Mouse (Mus musculus) heart, adult 2 months (tissue): ENCODE measurements around the gene Gjb3. TPM values are rescaled to one million over a fixed set of nuclear protein-coding genes. Genes with fewer than 3 reads are reported as not detected.
A peak's percentile ranks its signal among the peaks of the same experiment; 100 is the strongest.

Experiments used
- DNase-seq, 2 experiments: peaks; one replicate each; pipeline ENCODE4 v3.0.0; 2021
- H3K27ac ChIP-seq: fragments of 200-600 bp; 2 replicates; pipeline ENCODE4 v1.8.1; 2022
- H3K27me3 ChIP-seq: fragments of 200-500 bp; 2 replicates; pipeline ENCODE4 v1.6.1; 2012; ENCODE audit warnings: mild to moderate bottlenecking, low read length, inconsistent platforms, mixed read lengths; ENCODE audit not compliant: control insufficient read depth, insufficient read depth
- H3K36me3 ChIP-seq: fragments of 200-500 bp; 2 replicates; pipeline ENCODE4 v1.6.1; 2012; ENCODE audit warnings: low read length, inconsistent platforms; ENCODE audit not compliant: control insufficient read depth, insufficient read depth
- H3K4me1 ChIP-seq: fragments of 200-500 bp; 2 replicates; pipeline ENCODE4 v1.6.1; 2011; ENCODE audit warnings: low read length; ENCODE audit not compliant: control insufficient read depth, insufficient read depth
- H3K4me3 ChIP-seq: fragments of 200-600 bp; 2 replicates; pipeline ENCODE4 v1.8.1; 2022
- H3K79me2 ChIP-seq: fragments of 200-500 bp; replicated peaks from 2 replicates; pipeline ENCODE4 v1.6.1; 2012; ENCODE audit warnings: mild to moderate bottlenecking, inconsistent platforms, low read length, moderate library complexity, mixed read lengths; ENCODE audit not compliant: control insufficient read depth, insufficient read depth
- H3K9ac ChIP-seq: fragments of 200-500 bp; 2 replicates; pipeline ENCODE4 v1.6.1; 2012; ENCODE audit warnings: low read depth, mild to moderate bottlenecking, control low read depth, inconsistent platforms, low read length, mixed read lengths
- CTCF ChIP-seq: fragments of 200-600 bp; IDR thresholded peaks from 2 replicates; pipeline ENCODE4 v1.8.1; 2022; ENCODE audit warnings: antibody characterized with exemption, mild to moderate bottlenecking, moderate library complexity
- EP300 ChIP-seq: fragments of 200-500 bp; IDR thresholded peaks from 2 replicates; pipeline ENCODE4 v1.6.1; 2011; ENCODE audit warnings: low read depth, low read length, control low read depth; ENCODE audit not compliant: insufficient read depth
- POLR2A ChIP-seq: fragments of 200-500 bp; IDR thresholded peaks from 2 replicates; pipeline ENCODE4 v1.6.1; 2011; ENCODE audit warnings: mild to moderate bottlenecking, low read depth, low read length, control low read depth; ENCODE audit not compliant: insufficient read depth
- WGBS: fragments of 180-500 bp; shearing (Covaris S2); methylation state at CpG from one replicate; pipeline ENCODE4 v1.1.7; 2018; 5-methylcytosine and 5-hydroxymethylcytosine counted together
- intact Hi-C: fragments of 180-260 bp; cut with DNase I; formaldehyde crosslinking; loops from one replicate; pipeline ENCODE4 v1.15.1; 2025
- polyA plus RNA-seq: library from polyadenylated mRNA; depleted of rRNA; stranded (reverse); fragments of >200 nt; gene quantifications from 2 replicates; pipeline ENCODE4 v1.2.3, GENCODE M21; 2012
- total RNA-seq, 2 experiments: library from RNA; stranded (reverse); gene quantifications; 2 replicates each; pipeline ENCODE4 v1.2.3; 2021

Gene Gjb3
- total and polyA plus RNA-seq, 3 experiments, result 0.25 TPM; not detected in 2

DNA sequence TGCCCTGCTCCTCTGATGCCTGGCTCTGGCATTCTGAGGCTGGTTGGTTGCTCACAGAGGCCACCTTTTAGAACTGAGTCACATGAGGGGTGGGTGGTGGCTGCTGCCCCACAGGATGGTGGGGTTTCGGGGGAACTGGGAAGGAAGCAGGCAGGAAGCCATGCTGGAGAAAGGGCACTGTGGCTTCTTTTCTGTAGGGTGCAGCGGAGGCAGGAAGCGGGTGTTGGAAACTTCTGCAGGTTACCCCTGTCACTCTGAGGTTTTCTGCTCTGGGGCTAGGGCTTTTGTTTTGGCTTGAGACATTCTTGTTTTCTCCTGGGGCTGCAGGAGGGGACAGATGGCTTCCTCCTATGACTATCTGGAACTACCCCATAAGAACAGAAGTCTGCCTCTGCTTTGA is 31.9 kb upstream of the Gjb3 start:
- no peak overlapping the region for H3K9ac ChIP-seq
- no peaks in the 10 kb centered on the region for H3K4me1 ChIP-seq
- 46% methylated on average over 3 of the region's 3 CpGs for WGBS
- no peaks in the 10 kb centered on the region for H3K36me3 ChIP-seq
- no peak overlapping the region for H3K4me3 ChIP-seq
- intact Hi-C loops, result no loop called here
- TF ChIP-seq CTCF (no peak), EP300 (no peak), POLR2A (no peak)
- H3K79me2 ChIP-seq, result no peaks in the 10 kb centered on the region
- no peak overlapping the region for H3K27ac ChIP-seq
- DNase-seq, result no peak
- H3K27me3 ChIP-seq, result no peaks in the 10 kb centered on the region; the same call in 1 of the 2 replicates

GRCm38 (mm10) chr4:127358018-127358417 is 27.4 kb upstream of the Gjb3 start, which contains the start of gene Gjb5:
Gene Gjb5 (minus strand): TSS chr4:127358181.
- Histone ChIP-seq H3K36me3 (no peaks in the 10 kb centered on the region), H3K4me3 (no peak within 1 kb of the TSS), H3K27ac (no peak within 1 kb of the TSS), H3K4me1 (no peaks in the 10 kb centered on the region), H3K9ac (no peak within 1 kb of the TSS), H3K27me3 (no peaks in the 10 kb centered on the region), H3K79me2 (no peaks in the 10 kb centered on the region)
- no peak for TF ChIP-seq POLR2A
- TF ChIP-seq CTCF, result no peak
- TF ChIP-seq EP300, result no peak
- intact Hi-C loops, result no loop called here
- no peak for DNase-seq
- WGBS, result 30% methylated on average over 5 of the region's 5 CpGs

- intact Hi-C loops, result no loop called here
- Histone ChIP-seq H3K36me3 (no peaks in the 10 kb centered on the region), H3K4me3 (no peak overlapping the region), H3K27me3 (no peaks in the 10 kb centered on the region), H3K4me1 (no peaks in the 10 kb centered on the region), H3K27ac (no peak overlapping the region), H3K9ac (no peak overlapping the region), H3K79me2 (no peaks in the 10 kb centered on the region)
- TF ChIP-seq CTCF (no peak), EP300 (no peak), POLR2A (no peak)
- DNase-seq, result peak in 1 of 2 experiments; percentile 21
- WGBS, result 45% methylated on average over 15 of the region's 15 CpGs
Observed at GRCm38 (mm10) chr4:127354506-127355485, 24.2 kb upstream of the Gjb3 start.

- TF ChIP-seq EP300 (no peak), POLR2A (no peak), CTCF (no peak)
- intact Hi-C loops, result no loop called here
- no peak within 1 kb of the TSS for H3K27ac ChIP-seq
Observed at GRCm38 (mm10) chr4:127353951-127354438, 23.4 kb upstream of the Gjb3 start, which contains the start of gene Gjb4. Gene Gjb4 (minus strand): TSS chr4:127354081.

GRCm38 (mm10) chr4:127352594-127352993 is 21.9 kb upstream of the Gjb3 start:
- no peaks in the 10 kb centered on the region for H3K36me3 ChIP-seq
- no peak overlapping the region for H3K27ac ChIP-seq
- TF ChIP-seq EP300 (no peak), POLR2A (no peak), CTCF (no peak)
- WGBS, result 18% methylated on average over 1 of the region's 1 CpGs
- no peak overlapping the region for H3K9ac ChIP-seq
- H3K27me3 ChIP-seq, result no peaks in the 10 kb centered on the region
- no peaks in the 10 kb centered on the region for H3K4me1 ChIP-seq
- DNase-seq, result no peak
- intact Hi-C loops, result no loop called here
- H3K79me2 ChIP-seq, result no peaks in the 10 kb centered on the region
- H3K4me3 ChIP-seq, result no peak overlapping the region

More at GRCm38 (mm10) chr4:127353951-127354438, 23.4 kb upstream of the Gjb3 start, which contains the start of gene Gjb4:
- Histone ChIP-seq H3K4me3 (no peak within 1 kb of the TSS), H3K79me2 (no peaks in the 10 kb centered on the region), H3K36me3 (no peaks in the 10 kb centered on the region), H3K4me1 (no peaks in the 10 kb centered on the region), H3K27me3 (no peaks in the 10 kb centered on the region), H3K9ac (no peak within 1 kb of the TSS)
- no peak for DNase-seq
- WGBS, result 69% methylated on average over 8 of the region's 8 CpGs
